Mouse (Mus musculus): ENCODE measurements around the gene Gm10260. TPM values are rescaled to one million over a fixed set of nuclear protein-coding genes. Genes with fewer than 3 reads are reported as not detected.

Gm10260 gene
- polyA plus RNA-seq, 1 experiment from 2014 or later = 5.6 TPM

DNA sequence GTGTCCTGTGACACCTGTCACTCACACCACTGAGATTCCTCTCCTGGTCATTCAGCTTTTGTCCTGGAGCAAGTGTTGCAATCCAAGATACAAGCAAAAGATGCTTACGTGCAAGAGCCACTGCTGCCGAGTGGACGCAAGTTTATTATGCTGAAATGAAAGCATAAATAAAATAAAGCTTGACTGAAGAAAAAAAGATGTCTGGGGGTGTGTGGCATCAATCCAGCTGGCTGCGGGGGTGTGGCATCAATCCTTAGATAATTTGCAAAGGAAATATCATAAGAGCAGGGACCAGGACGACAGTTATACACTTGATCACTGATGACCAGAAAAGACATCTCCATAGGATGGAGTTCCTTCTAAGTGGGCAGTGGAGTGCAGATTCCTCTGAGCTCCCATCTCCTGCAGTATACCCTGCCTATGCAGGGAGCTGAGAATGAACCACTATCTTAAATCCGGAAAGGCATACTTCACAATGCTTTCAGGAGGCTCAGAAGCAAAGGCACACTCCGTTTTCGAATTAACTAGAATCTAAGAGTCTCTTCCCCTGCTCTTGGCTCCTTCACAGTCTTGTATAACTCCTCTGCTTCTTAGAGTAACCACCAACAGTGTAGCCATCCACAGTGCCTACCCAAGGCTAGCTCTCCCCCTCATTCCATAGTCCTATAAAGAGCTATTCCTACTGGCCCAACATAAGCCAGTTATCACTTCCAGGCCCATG lies 23.2 kb upstream of the Gm10260 start:
- POLR2A ChIA-PET = no interaction called here
- no peak for DNase-seq (ENCODE audit: low read depth, low spot score)
- no peak for TF ChIP-seq CTCF (IDR thresholded peaks at IDR 0.05)
- no peak for ATAC-seq
- no peaks in the 10 kb centered on the region for H3K27me3 ChIP-seq
- in situ Hi-C loops (cut with MboI; ENCODE audit: low pct_unique_long_range_greater_than_20kb) = no loop called here
- CTCF ChIA-PET = interaction anchor here (0.8 to 2.3 kb wide), 3 partner anchors 9 to 28 kb away, joined by 3 to 6 read pairs (median 4); no protein-coding TSS in a partner anchor

DNA sequence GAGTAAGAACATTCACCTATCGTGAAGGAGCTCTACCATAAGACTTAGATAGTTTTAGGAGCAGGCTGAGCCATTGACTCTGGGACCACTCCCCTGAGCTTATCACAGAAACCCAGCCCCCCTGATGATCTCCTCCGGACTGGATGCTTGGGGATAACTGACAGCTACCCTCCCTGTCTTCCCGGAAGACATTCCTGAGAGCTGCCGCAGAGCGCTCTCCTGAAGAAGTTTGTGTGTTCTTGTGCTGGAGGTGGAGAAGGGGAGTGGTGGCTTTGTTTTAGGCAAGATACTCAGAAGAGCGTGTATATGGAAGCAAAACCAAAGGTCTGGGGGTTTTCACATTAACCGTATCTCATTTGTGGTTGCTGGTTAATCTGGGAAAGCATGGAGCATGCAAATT lies 21.6 kb upstream of the Gm10260 start:
- POLR2A ChIA-PET = no interaction called here
- CTCF ChIA-PET = interaction anchor here (2.3 kb wide), 1 partner anchor 10 kb away, joined by 6 read pairs; no protein-coding TSS in a partner anchor
- H3K27me3 ChIP-seq = no peaks in the 10 kb centered on the region
- no peak for TF ChIP-seq CTCF (IDR thresholded peaks at IDR 0.05)
- no peak for ATAC-seq
- in situ Hi-C loops (cut with MboI; ENCODE audit: low pct_unique_long_range_greater_than_20kb) = no loop called here
- DNase-seq (ENCODE audit: low read depth, low spot score) = no peak

DNA sequence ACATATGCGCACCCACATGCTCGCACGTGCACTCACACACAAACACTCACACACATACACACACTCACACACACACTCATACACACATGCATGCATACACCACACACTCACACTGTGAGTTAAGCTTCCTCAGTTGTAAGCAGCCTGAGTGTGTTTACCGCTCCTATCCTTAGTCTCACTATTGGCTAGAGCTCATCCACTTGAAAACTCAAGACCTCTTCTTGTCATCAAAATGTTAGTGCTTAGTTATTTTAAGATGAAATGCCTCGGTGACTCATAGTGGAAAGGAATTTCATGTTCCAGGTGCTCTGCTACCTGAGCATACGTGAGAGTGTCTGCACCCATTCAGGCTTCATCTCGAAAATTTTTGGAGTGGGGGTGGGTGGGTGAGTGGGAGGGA lies 21.2 kb upstream of the Gm10260 start:
- ChIA-PET POLR2A (no interaction called here), CTCF (interaction anchor here (1.2 kb wide), 1 partner anchor 23 kb away, joined by 3 read pairs; no protein-coding TSS in a partner anchor)
- DNase-seq (ENCODE audit: low read depth, low spot score) (no peak), ATAC-seq (no peak)
- in situ Hi-C loops (cut with MboI; ENCODE audit: low pct_unique_long_range_greater_than_20kb) = no loop called here
- TF ChIP-seq CTCF (IDR thresholded peaks at IDR 0.05) = no peak
- H3K27me3 ChIP-seq = no peaks in the 10 kb centered on the region

DNA sequence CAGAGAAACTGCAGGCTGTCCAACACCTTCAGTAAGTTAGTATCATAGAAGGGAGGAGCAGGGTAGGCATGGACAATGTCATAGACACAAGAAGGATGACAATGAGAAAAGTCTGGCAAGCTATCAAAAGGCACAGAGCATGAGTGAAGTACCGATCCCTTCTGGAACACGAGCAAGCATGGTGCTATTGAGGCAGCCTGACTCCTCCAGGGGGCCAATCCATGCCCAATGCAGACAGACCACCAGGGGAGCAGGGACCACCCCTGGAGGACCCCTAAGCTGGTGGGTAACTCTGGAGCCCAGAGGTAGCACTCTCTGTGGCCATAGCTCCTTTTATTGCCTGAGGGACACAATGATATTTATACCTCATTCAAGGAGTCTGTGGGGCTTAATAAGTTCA lies 20.1 kb upstream of the Gm10260 start:
- no peak for DNase-seq (ENCODE audit: low read depth, low spot score)
- POLR2A ChIA-PET = no interaction called here

DNA sequence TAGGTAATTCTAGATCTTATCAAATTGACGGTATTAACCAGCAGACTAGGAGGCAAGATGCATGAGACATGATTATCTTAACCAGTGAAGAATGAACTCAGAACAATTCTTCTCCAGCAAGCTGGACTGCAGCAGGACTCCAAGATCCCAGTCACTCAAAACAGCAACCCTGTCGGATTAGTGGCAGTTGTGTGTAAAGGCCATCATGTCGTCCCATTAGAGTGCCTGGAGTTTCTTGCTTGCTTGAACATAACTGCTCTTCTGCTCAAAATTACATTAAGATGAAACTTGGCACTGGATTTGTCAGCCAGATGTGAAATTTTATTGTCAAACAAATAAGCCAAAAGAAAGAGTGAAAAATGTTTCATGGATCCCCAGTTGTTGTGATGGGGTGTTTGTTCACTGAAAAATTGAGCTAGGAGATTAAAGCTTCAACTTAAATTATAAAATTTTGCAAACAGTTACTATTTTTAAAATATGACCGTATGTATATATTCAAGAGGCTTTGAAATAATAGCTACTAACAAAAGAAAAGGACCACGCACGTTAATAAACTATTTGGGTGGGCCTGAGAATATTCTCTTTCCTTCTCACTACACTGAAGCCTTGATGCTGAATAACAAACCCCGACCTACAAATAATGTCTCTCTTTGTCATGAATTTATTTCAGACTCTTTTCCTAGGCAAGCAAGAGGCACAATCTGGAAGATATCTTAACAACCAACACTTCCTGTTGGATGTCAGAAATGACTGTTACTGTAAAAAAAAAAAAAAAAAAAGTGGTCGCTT lies 19.4 kb upstream of the Gm10260 start:
- in situ Hi-C loops (cut with MboI; ENCODE audit: low pct_unique_long_range_greater_than_20kb) = no loop called here
- no peaks in the 10 kb centered on the region for H3K27me3 ChIP-seq
- CTCF ChIA-PET = interaction anchor here (0.8 to 1.1 kb wide), 2 partner anchors 11 to 12 kb away, joined by 3 read pairs; no protein-coding TSS in a partner anchor
- no peak for DNase-seq (ENCODE audit: low read depth, low spot score)
- no peak for TF ChIP-seq CTCF (IDR thresholded peaks at IDR 0.05)
- no peak for ATAC-seq
- POLR2A ChIA-PET = no interaction called here

More for the DNA sequence above, 20.1 kb upstream of the Gm10260 start:
- in situ Hi-C loops (cut with MboI; ENCODE audit: low pct_unique_long_range_greater_than_20kb) = no loop called here
- TF ChIP-seq CTCF (IDR thresholded peaks at IDR 0.05) = no peak
- no peaks in the 10 kb centered on the region for H3K27me3 ChIP-seq
- CTCF ChIA-PET = interaction anchor here (1.1 to 1.2 kb wide), 2 partner anchors 11 to 22 kb away, joined by 3 read pairs; no protein-coding TSS in a partner anchor
- ATAC-seq = no peak

DNA sequence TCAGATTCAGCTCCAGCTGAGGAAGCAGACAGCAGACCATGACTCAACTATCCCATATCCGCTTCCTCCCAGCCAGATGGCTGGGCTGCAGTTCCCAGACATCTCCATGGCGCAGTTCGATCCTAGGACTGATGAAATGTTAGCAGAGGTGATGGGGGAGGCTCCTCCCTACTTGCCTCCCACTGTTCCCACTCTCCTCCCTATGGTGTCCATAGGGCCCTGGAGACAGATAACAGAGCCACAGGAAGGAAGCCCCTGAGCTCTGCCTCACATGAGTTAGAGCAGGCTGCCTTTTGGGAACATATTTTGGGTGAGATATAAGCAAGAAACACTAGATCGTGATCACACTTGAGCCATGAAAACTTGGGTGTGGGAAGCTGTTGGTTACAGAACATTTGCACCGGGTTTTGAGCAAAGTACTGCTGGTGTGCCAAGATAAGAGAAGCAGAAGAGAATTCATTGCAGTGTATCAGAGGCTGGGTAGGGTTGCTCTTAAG lies 18.3 kb upstream of the Gm10260 start:
- CTCF ChIA-PET = interaction anchor here (0.8 kb wide), 1 partner anchor 11 kb away, joined by 3 read pairs; no protein-coding TSS in a partner anchor
- DNase-seq (ENCODE audit: low read depth, low spot score) (no peak), ATAC-seq (no peak)
- POLR2A ChIA-PET = no interaction called here
- no peaks in the 10 kb centered on the region for H3K27me3 ChIP-seq
- TF ChIP-seq CTCF (IDR thresholded peaks at IDR 0.05) = no peak
- in situ Hi-C loops (cut with MboI; ENCODE audit: low pct_unique_long_range_greater_than_20kb) = no loop called here

DNA sequence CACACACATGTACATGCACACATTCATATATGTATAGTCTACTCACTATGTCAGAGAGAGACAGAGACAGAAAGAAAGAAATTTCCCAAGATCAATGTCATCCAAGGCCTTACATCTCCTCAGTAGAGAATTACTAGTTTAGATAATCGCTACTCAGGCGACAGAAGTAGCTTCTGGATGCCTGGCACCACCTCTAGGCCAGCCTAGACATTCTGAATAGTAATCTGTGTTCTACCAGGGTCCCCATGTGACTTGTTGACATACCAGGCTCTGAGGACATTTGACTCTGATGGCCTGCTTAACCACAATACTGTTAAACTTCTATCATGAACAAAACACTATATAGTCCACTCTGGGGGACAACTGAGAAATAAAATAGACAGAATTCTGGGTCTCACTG lies 17.2 kb upstream of the Gm10260 start:
- no peak for TF ChIP-seq CTCF (IDR thresholded peaks at IDR 0.05)
- no peaks in the 10 kb centered on the region for H3K27me3 ChIP-seq
- ChIA-PET POLR2A (no interaction called here), CTCF (no interaction called here)
- in situ Hi-C loops (cut with MboI; ENCODE audit: low pct_unique_long_range_greater_than_20kb) = no loop called here
- ATAC-seq = no peak
- DNase-seq (ENCODE audit: low read depth, low spot score) = no peak

DNA sequence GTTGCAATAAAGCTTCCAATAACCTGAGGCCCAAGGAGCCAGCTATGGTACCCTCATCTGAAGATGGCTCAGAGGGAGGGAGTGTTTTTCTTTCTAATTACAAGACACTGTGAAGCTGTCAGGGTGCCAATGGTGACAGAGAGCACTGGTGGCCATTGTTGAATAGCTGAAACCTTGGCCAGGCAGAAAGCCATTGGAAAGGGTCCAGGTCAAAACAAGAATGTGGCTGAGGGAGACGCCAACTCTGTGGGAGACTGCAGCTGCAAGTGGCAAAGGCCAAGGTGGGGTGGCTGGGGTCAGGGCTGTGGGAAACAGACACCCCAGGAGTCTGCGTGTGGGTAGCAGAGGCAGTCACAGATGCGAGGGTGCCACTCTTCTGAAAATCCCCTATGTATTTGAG lies 16.3 kb upstream of the Gm10260 start:
- no peak for ATAC-seq
- POLR2A ChIA-PET = no interaction called here
- in situ Hi-C loops (cut with MboI; ENCODE audit: low pct_unique_long_range_greater_than_20kb) = no loop called here
- no peaks in the 10 kb centered on the region for H3K27me3 ChIP-seq
- CTCF ChIA-PET = interaction anchor here (1.3 kb wide), 1 partner anchor 226 kb away, joined by 3 read pairs; no protein-coding TSS in a partner anchor
- DNase-seq (ENCODE audit: low read depth, low spot score) = peak; percentile 48
- no peak for TF ChIP-seq CTCF (IDR thresholded peaks at IDR 0.05)

DNA sequence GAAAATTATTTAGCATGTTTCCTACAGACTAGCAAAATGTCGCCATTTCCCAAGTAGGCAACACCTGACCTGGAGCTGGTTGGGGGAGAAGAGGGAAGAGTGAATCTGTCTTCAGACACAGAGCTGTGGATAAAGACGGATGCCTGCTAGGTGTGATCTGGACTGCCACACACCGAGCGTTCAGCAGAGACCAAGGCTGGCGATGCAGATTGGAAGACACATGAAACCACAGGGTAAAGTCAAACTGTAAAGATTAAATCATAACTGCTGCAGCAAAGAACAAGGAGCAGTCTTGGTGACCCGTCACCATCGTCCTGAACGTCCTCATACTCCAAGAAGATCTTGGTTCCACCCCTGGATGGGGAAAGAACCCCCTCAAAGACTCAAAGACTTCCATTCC lies 15.5 kb upstream of the Gm10260 start:
- no peak for TF ChIP-seq CTCF (IDR thresholded peaks at IDR 0.05)
- ChIA-PET POLR2A (no interaction called here), CTCF (interaction anchor here (1.3 kb wide), 1 partner anchor 225 kb away, joined by 3 read pairs; no protein-coding TSS in a partner anchor)
- no peak for DNase-seq (ENCODE audit: low read depth, low spot score)
- in situ Hi-C loops (cut with MboI; ENCODE audit: low pct_unique_long_range_greater_than_20kb) = no loop called here
- ATAC-seq = no peak
- no peaks in the 10 kb centered on the region for H3K27me3 ChIP-seq

DNA sequence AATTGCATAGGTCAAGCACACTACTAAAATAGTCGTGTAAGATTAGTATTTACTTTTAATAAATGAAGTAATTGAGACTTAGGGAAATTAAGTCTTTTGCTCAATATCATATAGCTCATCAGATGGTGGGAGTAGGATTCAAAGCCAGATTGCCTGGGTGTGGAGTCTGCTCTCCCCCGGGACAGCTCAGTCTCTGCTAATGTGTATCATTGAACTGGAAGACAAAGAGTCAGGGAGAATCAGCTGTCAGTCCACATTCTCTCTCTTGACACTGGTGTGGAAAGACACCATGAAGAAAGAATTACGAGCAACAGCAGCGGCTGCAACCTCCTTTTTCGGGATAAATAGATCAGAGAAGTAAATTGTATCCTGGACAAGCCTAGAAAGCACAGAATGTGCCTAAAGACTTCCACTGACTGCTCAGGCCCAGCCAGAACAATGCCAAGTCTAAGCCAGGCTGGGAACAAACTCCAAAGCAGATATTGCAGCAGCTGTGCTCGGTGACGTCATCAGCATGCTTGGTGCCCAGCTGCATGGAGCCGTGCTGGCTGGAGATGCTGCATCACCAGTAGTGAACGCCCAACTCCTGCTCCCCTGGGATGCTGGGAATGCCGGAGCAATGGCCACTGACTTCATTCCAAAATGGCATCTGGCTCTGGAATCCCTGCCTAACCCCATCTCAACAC lies 14.5 kb upstream of the Gm10260 start:
- TF ChIP-seq CTCF (IDR thresholded peaks at IDR 0.05) = no peak
- no peaks in the 10 kb centered on the region for H3K27me3 ChIP-seq
- ChIA-PET POLR2A (interaction anchor here (0.7 kb wide), 1 partner anchor 16 kb away, joined by 3 read pairs; no protein-coding TSS in a partner anchor), CTCF (interaction anchor here (1.0 to 2.1 kb wide), 2 partner anchors 9 to 10 kb away, joined by 3 to 5 read pairs; no protein-coding TSS in a partner anchor)
- ATAC-seq (no peak), DNase-seq (ENCODE audit: low read depth, low spot score) (no peak)
- in situ Hi-C loops (cut with MboI; ENCODE audit: low pct_unique_long_range_greater_than_20kb) = no loop called here
